Mouse (Mus musculus) ovary, postnatal 36 days (tissue): ENCODE measurements around the gene Hoxb4.

Experiments
- DNase-seq: peaks from one replicate; pipeline ENCODE4 v3.0.0; 2022; ENCODE audit warnings: low spot score, mixed read lengths

Gene Hoxb4

GRCm38 (mm10) chr11:96350341-96350624, 32.2 kb downstream of the Hoxb4 start, which contains the start of gene Hoxb2:
Gene Hoxb2, plus strand, starts transcription at chr11:96350525.
- no peak for DNase-seq

- DNase-seq, result no peak
Observed at GRCm38 (mm10) chr11:96350791-96351190, 32.7 kb downstream of the Hoxb4 start.

DNA sequence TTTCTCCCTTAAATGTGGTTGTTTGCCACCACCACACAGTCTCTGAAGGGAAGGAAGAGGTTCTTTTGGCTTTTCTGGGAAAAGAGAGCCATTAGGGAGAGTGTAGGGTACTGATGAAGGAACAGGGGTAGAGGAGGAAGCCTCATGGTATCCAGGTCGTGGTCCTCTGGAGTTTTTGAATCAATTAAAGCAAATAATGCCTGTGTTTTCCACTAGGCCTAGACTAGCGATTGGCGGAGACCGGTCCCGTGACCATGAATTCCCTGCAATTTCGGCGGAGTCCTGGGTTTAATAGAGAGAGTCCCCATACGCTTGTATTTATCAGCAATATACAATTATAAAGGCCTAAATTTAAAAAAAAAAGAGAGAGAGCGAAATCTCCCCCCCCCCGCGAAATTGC, 33.2 kb downstream of the Hoxb4 start:
- no peak for DNase-seq

DNA sequence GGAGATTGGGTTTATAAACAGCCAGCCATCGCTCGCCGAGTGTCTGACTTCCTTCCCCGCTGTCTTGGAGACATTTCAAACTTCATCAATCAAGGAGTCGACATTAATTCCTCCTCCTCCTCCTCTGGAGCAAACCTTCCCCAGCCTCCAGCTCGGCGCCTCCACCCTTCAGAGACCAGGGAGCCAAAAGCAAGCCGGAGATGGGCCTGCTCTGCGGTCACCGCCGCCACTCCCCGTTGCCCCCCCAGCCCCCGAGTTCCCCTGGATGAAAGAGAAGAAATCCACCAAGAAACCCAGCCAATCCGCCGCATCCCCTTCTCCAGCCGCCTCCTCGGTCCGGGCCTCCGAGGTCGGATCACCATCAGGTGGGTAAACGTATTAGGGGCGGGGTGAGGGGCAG, 33.8 kb downstream of the Hoxb4 start:
- DNase-seq, result no peak

GRCm38 (mm10) chr11:96352691-96353521, 34.8 kb downstream of the Hoxb4 start:
- DNase-seq, result no peak

- DNase-seq, result no peak
Observed at GRCm38 (mm10) chr11:96353522-96353841, 35.4 kb downstream of the Hoxb4 start.

GRCm38 (mm10) chr11:96353939-96354338, 35.9 kb downstream of the Hoxb4 start:
- DNase-seq, result no peak

GRCm38 (mm10) chr11:96354376-96354775, 36.3 kb downstream of the Hoxb4 start:
- no peak for DNase-seq

DNA sequence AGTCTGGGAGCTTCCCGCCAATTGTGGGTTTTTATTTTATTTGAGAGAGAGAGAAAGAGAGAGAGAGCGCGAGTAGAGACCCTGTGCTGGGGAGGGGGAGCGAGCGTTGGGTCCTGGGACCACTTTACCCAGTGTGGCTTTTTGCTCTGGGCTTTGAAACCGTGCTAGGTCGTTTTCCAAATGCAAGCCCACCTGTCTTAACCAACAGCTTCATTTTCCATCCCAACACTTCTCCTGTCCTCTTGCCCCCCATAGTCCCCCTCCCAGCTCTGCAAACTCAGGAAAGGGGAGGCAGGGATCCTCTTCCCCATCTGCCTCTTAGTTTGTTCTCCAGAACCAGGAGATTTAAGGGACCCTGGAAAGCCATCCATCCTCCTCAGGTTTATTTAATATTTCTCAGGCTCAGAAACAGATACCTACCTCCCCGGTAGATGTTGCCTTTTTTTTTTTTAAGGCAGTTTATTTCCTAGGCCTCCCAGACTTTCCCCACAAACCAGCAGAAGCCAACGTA, 36.8 kb downstream of the Hoxb4 start:
- no peak for DNase-seq

GRCm38 (mm10) chr11:96363807-96364206, 45.7 kb downstream of the Hoxb4 start:
- no peak for DNase-seq

- DNase-seq, result no peak
Observed at GRCm38 (mm10) chr11:96365441-96366091, 47.5 kb downstream of the Hoxb4 start, which contains the start of gene Hoxb1. Gene Hoxb1, plus strand, starts transcription at chr11:96365752.

GRCm38 (mm10) chr11:96366092-96367041, 48.3 kb downstream of the Hoxb4 start:
- no peak for DNase-seq

DNA sequence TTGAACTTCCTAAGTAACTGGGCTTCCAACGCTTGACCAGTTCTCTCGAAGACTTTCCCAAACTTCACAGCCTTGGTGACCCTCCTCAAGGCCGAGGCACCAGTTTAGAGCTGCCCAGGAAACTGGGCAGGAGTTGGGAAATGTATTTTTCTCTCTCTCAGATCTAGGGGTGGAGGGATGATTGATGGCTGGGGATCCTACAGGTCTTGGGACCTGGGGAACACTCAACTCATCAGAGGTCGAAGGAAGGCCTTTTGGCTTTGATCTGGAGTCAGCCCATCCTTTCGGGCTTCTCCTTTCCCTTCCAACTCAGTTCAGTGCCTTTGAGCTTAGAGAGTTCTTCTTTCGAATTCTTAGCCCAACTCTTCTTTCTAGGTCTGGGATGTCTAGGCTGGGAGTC, 49.1 kb downstream of the Hoxb4 start:
- no peak for DNase-seq

- no peak for DNase-seq
Observed at GRCm38 (mm10) chr11:96368686-96369085, 50.6 kb downstream of the Hoxb4 start.

- DNase-seq, result no peak
Observed at GRCm38 (mm10) chr11:96369140-96369539, 51.1 kb downstream of the Hoxb4 start.
